Mouse (Mus musculus) left cerebral cortex, adult 8-10 months (tissue): Measurements from ENCODE around the gene Cyp27a1. TPM values are rescaled to one million over a fixed set of nuclear protein-coding genes. Genes with fewer than 3 reads are reported as not detected.

Experiments used
- DNase-seq, 2 experiments: peaks; one replicate each; pipeline ENCODE4 v3.0.0; 2022; ENCODE audit warnings: low spot score in 2 of 2
- total RNA-seq, 4 experiments: library from RNA; stranded (reverse); gene quantifications; 2 replicates each; pipeline ENCODE4 v1.2.4; 2022

Cyp27a1 gene
- total RNA-seq, 4 experiments from 2014 or later, result 6.5 to 8.5 (median 7.8) TPM

DNA sequence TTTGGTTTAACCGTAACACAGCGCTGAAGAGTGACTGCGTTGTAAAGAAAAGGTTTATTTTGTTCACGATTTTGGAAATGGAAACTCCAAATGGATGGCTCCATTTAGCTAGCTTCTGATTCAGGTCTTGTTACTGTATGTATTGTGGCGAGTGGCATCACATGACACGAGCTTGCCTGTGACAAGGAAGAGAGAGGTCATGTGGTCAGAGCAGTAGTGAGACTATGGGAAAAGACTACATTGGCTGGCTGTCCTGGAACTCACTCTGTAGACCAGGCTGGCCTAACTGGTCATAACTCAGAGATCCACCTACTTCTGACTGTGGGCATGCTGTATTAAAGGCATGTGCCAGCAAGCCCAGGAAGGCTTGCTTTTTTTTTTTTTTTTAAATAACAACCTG lies 2.5 kb downstream of the Cyp27a1 start:
- DNase-seq, result no peak

DNA sequence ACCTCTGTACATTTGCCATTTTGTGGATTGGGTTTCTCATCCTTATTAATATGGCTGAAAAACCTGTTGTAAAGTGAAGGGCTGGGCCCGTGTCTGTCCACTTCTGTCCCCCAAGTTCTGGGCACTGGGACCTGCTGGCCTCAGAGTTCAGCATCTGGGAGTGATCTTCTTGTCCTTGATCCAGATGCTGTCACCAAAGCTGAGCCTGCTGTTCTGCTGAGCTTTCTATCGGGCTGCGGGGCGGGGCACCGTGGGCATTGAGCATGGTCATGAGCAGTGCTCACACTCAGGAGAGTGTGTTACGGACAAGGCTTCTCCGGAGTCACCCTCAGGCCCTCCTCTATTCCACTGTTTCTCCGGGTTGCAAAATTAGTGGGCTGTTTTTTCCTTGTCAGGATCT lies 4.7 kb downstream of the Cyp27a1 start:
- DNase-seq, result no peak

DNA sequence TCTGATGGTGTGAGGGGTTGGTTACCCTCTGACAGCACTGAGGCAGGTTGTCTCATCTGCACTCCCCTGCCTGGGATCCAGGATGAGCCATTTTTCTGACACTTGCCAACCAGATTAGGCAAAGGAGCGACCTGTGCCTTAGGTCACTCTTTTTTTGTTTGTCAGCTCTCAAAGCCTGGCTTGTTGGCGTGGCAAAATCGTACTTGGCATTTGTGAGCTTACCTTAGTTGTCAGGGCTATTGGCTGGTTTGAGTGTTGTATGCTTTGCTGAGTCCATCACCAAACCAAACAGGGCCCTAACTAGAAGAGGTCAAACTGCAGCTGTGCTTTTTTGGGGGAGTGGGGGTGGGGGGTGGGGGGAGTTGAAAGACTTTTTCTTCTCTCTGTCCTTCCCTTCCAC lies 5.9 kb downstream of the Cyp27a1 start:
- no peak for DNase-seq

DNA sequence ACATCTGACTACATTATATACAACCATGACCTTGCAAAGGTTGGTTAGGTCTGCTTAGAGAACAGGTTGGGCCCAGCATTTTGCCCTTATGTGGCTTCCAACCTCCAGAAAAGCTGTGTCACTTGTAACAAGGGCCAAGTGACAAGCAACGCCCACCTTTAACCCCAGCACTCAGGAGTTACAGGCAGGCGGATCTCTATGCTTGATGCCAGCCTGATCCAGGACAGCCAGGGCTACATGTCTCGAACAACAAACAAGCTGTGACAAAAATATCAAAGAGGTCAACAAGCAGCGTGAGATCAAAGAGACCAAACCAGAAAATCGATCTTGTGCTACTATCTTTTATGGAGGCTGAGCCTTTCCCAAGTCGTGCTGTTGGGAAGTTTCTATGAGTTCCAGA lies 8.3 kb downstream of the Cyp27a1 start:
- no peak for DNase-seq

DNA sequence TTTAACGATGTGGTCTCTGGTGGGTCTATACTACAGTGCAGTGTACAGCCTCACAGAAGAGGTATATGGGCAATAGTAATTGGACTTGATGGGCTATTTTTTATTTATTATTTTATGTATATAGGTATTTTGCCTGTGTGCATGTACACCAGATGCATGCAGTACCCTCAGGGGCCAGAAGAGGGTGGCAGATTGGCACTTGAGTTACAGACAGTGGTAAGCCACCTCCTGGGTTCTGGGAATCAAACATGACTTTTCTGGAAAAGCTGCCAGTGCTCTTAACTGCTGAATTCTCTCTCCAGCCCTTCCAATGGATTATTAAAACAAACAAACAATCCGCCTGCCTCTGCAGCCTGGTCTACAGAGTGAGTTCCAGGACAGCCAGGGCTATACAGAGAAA lies 10.4 kb downstream of the Cyp27a1 start:
- DNase-seq, result no peak

DNA sequence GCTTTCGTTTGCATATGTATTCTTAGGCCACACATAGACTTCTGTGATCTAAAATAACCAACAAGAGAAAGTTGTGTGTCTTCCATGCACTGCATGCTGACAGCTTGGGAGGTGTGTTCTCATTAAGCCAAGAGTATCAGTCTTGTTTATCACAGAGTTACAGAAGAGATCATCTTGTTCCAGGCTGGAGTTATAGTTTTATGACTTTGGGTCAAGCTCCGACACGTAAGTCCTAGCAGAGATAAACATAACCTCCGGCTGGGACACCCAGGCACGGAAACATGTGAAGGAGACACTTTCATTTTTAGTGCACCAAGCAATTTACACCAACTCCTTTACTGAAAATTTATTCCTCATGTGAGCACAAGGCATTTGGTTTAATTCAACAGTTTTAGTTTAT lies 12.7 kb downstream of the Cyp27a1 start:
- DNase-seq, result no peak

DNA sequence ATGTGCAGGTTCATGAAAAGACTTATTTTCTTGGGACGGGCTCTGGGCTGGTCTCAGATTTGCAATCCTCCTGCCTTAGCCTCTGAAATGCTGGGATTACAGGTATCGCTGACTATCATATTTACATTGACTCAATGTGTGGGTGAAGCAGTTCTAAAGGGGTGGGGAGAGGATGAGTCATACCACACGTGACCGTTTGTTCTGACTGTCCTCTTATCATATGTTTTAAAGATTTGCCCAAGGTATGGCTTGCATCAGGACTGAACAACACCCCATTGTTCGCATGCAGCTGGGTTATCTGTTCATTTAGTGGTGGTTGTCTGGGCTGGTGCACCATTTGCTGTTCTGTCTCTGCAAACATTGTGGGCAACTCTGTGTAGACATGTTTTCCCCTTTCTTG lies 13.3 kb downstream of the Cyp27a1 start:
- DNase-seq, result no peak

DNA sequence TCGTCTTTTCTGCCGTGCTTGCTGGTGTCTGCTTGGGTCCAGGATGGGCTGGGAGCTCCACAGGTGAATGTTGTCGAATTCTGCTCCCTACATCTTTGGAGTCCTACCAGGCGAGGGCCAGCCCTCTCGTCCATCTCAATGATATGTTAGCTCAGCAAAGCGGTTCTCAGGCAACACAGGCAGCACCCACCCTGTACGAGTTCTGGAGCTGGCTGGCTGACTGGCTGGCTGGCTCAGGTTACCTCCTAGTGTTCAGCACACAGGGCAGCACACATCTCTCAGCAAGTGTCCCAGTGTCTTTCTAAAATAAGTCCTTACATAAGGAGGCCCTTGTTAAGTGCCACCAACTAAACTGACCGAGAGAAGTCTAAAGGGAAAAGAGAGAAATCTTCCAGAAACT lies 15.1 kb downstream of the Cyp27a1 start:
- no peak for DNase-seq

DNA sequence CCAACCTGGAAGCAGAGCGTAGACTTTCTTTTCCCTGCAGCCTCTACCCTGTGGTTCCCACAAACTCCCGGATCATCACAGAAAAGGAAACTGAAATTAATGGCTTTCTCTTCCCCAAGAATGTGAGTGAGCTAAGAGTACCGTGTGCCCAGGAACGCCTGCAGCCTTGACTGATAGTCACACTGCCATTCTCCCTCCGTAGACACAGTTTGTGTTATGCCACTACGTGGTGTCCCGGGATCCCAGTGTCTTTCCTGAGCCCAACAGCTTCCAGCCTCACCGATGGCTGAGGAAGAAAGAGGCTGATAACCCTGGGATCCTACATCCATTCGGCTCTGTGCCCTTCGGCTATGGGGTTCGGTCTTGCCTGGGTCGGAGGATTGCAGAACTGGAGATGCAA lies 23.6 kb downstream of the Cyp27a1 start:
- no peak for DNase-seq

DNA sequence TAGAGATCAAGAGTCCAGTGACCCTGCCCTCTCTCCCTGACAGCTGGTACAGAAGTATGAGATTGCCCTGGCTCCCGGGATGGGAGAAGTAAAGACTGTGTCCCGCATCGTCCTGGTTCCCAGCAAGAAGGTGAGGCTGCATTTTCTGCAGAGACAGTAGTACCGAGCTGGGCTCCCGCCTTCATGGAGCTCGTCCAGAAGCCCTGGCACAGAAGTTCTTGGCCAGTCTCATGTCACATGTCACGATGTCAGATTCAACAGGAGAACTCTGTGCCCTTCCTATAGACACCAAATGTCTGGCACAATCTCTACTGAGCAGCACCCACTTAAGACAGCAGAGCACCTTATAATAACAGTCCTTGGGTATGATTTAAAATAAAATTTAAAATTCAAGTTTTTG lies 24.1 kb downstream of the Cyp27a1 start:
- DNase-seq, result no peak

DNA sequence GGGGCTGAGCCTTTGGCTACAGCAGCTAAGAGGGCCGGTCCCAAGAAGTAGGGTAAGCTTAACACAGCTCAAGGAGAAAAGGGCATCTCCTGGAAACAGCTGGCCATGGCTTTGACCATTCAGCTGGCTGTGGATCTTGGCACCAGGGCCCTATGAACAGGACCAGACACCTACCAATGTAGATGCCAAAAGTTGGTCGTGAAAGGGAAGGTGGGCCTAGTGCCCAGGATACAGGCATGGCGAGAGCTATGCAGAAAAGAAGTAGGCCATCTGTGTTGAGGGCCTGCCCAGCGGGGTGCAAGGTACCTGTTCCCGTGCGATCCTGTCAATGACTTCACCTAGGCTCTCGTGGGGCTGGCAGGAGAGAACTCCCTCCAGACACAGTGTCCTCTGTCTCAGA lies 27.5 kb downstream of the Cyp27a1 start:
- DNase-seq, result no peak

DNA sequence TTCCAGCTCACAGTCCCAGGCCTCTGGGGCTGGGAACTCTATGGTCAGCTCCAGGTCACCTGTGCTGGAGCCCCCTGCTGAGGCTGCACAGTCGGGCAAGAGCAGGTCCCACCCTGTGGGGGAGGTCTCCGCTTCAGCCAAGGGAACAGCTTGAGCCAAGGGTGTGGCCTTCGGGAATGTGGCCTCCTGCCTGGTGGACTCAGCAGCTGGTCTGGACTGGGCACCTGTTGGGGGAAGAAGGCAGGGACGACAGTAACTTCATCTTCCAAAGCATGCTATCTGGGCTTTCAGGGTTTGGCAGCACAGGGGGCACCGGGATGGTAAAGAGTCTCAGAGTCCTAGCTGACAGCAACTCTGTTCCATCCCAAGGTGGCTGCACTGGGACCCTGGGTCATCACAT lies 34.0 kb downstream of the Cyp27a1 start:
- no peak for DNase-seq

DNA sequence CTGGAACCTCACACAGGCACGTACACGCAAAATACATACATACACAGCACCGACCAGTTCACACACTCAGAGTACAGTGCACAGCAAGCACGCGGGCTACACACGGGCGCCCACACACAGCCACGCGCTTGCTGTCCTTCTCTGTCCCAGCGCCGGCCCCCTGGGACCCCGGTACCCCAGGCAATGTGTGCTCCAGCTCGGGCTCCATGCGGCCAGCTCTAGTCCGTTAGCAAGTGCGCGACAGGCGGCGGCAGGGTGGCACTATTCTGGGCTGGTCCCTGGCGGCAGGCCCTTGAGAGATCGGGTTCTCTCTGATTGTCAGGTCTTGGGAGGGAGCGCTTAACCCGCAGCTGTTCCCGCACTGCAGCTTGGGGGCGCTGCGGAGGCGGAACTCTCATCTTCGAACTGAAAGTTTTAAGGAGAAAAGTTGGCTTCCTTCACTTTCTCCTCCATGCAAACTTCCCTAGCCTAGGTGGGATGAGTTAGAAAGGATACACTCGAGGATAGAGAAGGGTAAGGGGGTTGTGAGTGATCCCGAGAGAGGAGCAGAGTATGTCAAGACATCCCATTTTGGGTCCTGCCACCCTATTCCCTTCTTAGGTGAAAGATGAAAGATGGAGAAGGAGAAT lies 35.4 kb downstream of the Cyp27a1 start, which contains the start of gene Prkag3:
Gene Prkag3, minus strand, starts transcription at position 579 of the 629 bp plus-strand sequence.
- DNase-seq, result no peak

DNA sequence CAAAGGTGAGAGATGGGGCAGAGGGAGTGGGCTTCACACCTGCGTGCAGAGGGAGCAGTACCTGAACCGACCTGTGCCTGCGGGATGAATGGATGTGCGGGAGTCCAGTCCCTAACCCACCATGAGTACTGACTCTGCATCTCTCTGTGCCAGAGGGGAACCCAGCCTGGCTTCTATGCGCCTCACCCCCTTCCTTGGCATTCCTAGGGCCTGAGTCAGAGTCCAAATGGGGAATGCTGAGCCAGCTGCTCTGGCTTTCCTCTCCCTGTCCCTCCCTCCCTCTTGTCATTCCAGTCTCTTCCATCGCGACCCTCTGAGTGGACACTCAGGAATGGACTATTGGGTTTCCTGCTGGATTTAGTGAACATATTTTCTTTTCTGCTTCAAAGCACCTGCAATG lies 35.9 kb downstream of the Cyp27a1 start:
- DNase-seq, result no peak

DNA sequence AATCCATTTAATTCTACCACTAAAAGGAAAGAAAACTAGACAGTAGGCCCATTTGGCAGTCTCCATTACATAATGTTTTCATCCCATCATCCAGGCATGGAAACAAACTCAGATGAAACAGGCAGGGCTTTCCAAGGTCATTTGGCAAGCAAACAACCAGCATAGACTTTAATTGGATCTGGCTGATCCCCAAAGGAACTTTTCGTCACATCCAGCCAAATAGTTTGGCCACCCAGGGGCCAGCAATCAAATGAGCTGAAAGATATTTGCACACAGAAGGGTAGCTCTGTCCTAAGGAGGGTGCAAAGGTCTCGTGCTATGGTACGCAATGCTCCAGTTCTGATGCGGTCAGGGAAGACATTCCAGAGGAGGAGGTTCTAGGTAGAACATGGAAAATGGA lies 37.3 kb downstream of the Cyp27a1 start:
- no peak for DNase-seq

DNA sequence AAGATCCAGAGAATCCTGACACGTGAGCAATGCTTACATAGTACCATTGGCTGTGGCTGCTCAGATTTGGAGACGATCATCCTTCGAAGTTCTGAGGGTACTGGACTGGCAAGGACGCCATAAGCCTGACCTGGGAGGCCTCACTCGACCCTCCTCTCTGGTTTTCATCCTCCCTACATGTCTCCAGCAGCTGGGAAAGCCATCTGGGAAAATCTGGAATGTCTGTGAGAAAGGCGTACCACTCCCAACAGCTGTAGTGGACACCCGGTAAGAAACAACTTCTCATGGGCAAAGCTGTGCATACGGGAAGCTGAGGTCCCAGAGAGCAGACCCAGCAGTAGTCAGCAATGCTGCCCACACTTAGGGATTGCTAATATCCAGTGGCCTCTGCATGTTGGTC lies 38.8 kb downstream of the Cyp27a1 start:
- no peak for DNase-seq

DNA sequence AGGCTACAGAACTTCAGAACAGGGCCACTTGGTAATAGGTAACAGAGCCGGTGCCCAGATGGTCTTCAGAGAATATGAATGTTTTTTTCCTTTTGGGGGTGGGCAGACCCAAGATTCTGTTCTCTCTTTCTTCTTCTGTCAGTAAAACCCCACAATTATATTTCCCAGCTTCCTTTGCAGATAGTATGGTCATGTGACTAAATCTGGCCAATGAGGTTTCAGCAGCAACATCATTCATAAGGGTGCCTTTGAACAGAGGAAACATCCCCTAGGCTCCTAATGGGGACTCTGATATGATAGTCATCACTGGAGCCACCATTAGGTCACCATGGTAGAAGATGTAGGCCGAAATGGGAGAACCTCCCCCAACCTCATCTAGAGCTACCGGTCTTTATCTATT lies 39.5 kb downstream of the Cyp27a1 start:
- no peak for DNase-seq

DNA sequence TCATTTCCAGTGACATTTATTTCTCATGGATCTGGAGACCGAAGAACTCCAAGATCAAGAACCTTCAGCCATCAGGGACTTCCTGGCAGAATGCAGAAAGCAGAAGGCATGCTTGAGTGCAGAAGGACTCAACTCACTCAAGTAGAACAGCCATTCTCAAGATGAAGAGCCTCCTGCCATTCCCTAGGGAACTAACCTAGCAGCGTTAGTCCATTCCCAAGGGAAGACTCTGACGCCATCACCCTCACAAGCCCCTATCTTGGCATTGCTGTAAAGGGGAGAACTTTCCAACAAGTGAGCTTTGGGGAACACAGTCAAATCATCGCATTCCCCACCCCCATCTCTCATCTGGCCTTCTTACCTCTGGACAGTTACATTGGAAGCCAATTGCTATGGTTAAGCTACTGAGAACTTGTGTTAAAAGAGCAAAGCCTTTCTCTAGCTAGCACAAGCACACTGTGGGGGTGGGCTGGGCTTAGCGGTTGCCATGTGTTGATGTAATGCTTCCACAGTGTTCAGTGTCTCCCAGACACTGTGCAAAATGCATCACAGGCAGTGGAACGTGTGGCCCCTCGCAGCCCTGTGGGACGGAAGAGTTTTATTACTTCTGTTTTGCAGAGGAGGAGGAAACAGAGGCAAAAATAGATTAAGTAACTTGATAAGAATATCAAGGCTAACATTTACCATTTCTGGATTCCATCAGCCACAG lies 40.0 kb downstream of the Cyp27a1 start:
- no peak for DNase-seq

DNA sequence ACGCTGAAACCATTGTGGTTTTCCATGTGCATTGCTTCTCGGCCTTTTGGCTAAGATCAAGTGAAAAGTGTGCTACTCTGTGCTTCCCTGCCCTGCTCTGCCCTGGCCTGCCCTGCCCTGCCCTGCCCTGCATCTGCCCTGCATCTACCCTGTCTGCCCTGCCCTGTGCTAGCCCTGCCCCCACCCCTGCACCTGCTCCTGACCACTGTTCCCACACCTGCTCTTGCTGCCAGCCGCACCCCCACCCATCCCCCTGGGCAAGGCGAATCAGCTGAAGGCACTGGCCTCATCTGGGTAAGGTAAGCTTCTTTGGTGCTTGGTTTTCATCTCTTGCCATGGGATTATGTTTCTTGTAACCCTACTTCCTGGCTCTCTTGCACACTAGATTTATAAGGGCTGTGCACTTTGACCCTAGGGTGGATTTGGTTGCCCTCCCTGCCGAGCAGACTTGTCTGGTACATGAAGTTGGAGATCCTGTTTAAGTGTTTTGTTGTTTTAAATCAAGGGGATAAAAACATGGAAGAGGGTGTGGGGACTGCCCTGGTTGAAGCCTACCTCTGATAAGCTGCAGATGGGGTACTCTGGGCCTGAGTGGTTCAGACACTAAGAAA lies 40.9 kb downstream of the Cyp27a1 start:
- DNase-seq, result no peak

DNA sequence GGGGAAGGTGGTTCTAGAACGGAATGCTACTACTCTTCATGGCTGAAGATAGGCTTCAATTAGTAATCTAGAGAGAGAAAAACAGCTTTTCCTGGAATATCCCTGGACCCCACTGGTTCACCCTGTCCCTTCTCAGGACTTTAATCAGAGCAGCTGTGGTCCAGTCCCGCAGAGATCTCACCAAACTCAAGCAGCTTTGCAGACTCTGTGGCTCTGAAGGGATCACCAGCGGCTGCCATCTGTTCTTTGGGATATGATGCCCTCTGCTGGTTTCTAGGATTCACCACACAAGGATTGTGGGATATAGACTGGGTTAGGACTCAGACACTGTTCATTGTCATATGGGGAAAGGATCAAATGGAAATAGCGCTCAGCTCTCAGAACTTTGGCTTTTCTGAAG lies 46.4 kb downstream of the Cyp27a1 start:
- DNase-seq, result no peak

DNA sequence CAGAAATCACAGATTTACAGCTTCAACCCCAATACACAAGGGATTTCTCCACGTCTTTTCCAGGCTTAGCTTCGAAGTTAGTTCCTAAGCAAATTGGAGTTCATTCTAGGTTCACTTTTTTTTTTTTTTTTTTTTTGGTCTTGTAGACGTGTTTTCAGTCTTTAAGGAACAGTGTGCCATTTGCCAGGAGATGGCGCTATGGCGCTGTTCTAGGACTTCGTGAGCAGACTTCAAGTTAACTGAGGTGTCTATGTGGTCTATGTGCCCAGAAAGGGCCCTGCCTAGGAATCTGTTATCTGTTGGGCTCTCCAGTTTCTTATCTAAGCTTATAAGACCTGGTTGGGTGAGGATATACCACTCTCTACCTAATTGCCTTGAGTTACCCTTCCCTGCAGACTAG lies 49.7 kb downstream of the Cyp27a1 start:
- no peak for DNase-seq

DNA sequence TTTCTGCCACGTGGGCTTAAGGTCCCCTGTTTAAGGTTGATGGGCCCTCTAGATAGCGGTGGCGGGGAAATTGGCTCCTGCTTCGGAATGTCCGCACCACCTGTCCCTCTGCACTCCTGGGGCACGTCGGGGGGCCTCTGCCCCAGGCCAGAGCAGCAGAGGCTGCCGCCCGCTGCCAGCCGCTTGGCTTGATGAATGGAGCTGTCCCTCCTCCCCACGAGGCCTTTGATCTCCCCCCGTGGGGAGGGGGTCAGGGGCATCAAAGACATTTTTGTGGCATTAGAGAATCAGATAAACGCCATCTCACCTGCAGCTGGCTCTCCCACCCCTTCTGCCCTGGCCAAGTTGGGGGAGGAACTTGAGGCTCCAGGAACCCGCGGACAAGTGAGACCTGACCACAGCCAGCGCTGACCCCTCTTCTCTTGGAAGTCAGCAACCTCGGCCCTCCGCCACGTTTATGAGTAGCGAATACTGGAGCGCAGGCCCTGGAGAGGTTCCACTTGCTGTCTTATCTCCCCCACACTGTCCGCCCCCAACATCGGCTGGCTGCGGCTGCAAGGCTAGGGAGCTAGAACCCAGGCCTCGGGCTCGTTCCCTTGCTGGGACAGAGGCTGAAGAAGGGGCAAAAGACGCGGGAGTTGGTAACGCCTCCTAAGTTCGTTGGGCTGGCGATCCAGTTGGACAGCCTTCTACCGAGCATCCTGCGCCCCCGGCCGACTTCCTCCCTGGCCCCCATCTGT lies 57.5 kb downstream of the Cyp27a1 start:
- no peak for DNase-seq
